Mouse (Mus musculus): Measurements from ENCODE around the gene Elob. TPM values are rescaled to one million over a fixed set of nuclear protein-coding genes. Genes with fewer than 3 reads are reported as not detected.

Gene Elob
- 1,587 and 1,813 TPM in 2 replicates for polyA plus RNA-seq (2012; rRNA removed)

GRCm38 (mm10) chr17:23829064-23829619, at the start of gene Elob:
Elob (minus strand) TSS chr17:23829136.
- Histone ChIP-seq H3K36me3 (ENCODE audit: control insufficient read depth, insufficient read depth, low read length) (no peaks in the 10 kb centered on the region; the same call in 1 of the 2 replicates), H3K4me1 (ENCODE audit: control insufficient read depth, insufficient read depth, low read length) (peaks cover 5% of the 10 kb centered on the region; the same call in 1 of the 2 replicates), H3K27ac (ENCODE audit: control insufficient read depth, insufficient read depth, low read depth, low read length) (peak within 1 kb of the TSS; percentile 98), H3K4me3 (ENCODE audit: control insufficient read depth, low read depth, low read length) (peak within 1 kb of the TSS; percentile 98), H3K27me3 (ENCODE audit: control insufficient read depth, insufficient read depth, low read length) (no peaks in the 10 kb centered on the region)
- TF ChIP-seq CTCF (IDR thresholded peaks at IDR 0.05; ENCODE audit: control insufficient read depth, insufficient read depth, insufficient replicate concordance, low read depth, low read length): peak; percentile 48; the same call in 1 of the 2 replicates
- TF ChIP-seq POLR2A (IDR thresholded peaks at IDR 0.05; ENCODE audit: control insufficient read depth, low read depth, low read length): no peak

GRCm38 (mm10) chr17:23877166-23877565, 48.2 kb upstream of the Elob start:
- Histone ChIP-seq H3K36me3 (ENCODE audit: control insufficient read depth, insufficient read depth, low read length) (no peaks in the 10 kb centered on the region), H3K27ac (ENCODE audit: control insufficient read depth, insufficient read depth, low read depth, low read length) (peak overlapping the region; percentile 52), H3K4me1 (ENCODE audit: control insufficient read depth, insufficient read depth, low read length) (no peaks in the 10 kb centered on the region), H3K4me3 (ENCODE audit: control insufficient read depth, low read depth, low read length) (no peak overlapping the region), H3K27me3 (ENCODE audit: control insufficient read depth, insufficient read depth, low read length) (no peaks in the 10 kb centered on the region)
- TF ChIP-seq CTCF (IDR thresholded peaks at IDR 0.05; ENCODE audit: control insufficient read depth, insufficient read depth, insufficient replicate concordance, low read depth, low read length): no peak
- no peak for TF ChIP-seq POLR2A (IDR thresholded peaks at IDR 0.05; ENCODE audit: control insufficient read depth, low read depth, low read length)

GRCm38 (mm10) chr17:23876741-23877140, 47.8 kb upstream of the Elob start:
- H3K27me3 ChIP-seq (ENCODE audit: control insufficient read depth, insufficient read depth, low read length): no peaks in the 10 kb centered on the region
- H3K36me3 ChIP-seq (ENCODE audit: control insufficient read depth, insufficient read depth, low read length): no peaks in the 10 kb centered on the region
- peak overlapping the region; percentile 25; the same call in 1 of the 2 replicates for H3K27ac ChIP-seq (ENCODE audit: control insufficient read depth, insufficient read depth, low read depth, low read length)
- H3K4me3 ChIP-seq (ENCODE audit: control insufficient read depth, low read depth, low read length): no peak overlapping the region
- TF ChIP-seq CTCF (IDR thresholded peaks at IDR 0.05; ENCODE audit: control insufficient read depth, insufficient read depth, insufficient replicate concordance, low read depth, low read length) (no peak), POLR2A (IDR thresholded peaks at IDR 0.05; ENCODE audit: control insufficient read depth, low read depth, low read length) (no peak)
- no peaks in the 10 kb centered on the region for H3K4me1 ChIP-seq (ENCODE audit: control insufficient read depth, insufficient read depth, low read length)

- H3K36me3 ChIP-seq (ENCODE audit: control insufficient read depth, insufficient read depth, low read length): no peaks in the 10 kb centered on the region
- peak; percentile 65; the same call in 1 of the 2 replicates for TF ChIP-seq CTCF (IDR thresholded peaks at IDR 0.05; ENCODE audit: control insufficient read depth, insufficient read depth, insufficient replicate concordance, low read depth, low read length)
- no peak for TF ChIP-seq POLR2A (IDR thresholded peaks at IDR 0.05; ENCODE audit: control insufficient read depth, low read depth, low read length)
- H3K4me3 ChIP-seq (ENCODE audit: control insufficient read depth, low read depth, low read length): no peak overlapping the region
Measured at GRCm38 (mm10) chr17:23873884-23874856, 45.2 kb upstream of the Elob start.

GRCm38 (mm10) chr17:23868513-23868912, 39.6 kb upstream of the Elob start:
- TF ChIP-seq POLR2A (IDR thresholded peaks at IDR 0.05; ENCODE audit: control insufficient read depth, low read depth, low read length): no peak
- TF ChIP-seq CTCF (IDR thresholded peaks at IDR 0.05; ENCODE audit: control insufficient read depth, insufficient read depth, insufficient replicate concordance, low read depth, low read length): no peak
- H3K36me3 ChIP-seq (ENCODE audit: control insufficient read depth, insufficient read depth, low read length): no peaks in the 10 kb centered on the region
- peaks cover 12% of the 10 kb centered on the region for H3K4me1 ChIP-seq (ENCODE audit: control insufficient read depth, insufficient read depth, low read length)
- peak overlapping the region; percentile 89 for H3K4me3 ChIP-seq (ENCODE audit: control insufficient read depth, low read depth, low read length)
- H3K27me3 ChIP-seq (ENCODE audit: control insufficient read depth, insufficient read depth, low read length): no peaks in the 10 kb centered on the region
- no peak overlapping the region for H3K27ac ChIP-seq (ENCODE audit: control insufficient read depth, insufficient read depth, low read depth, low read length)

More at GRCm38 (mm10) chr17:23873884-23874856, 45.2 kb upstream of the Elob start:
- Histone ChIP-seq H3K27me3 (ENCODE audit: control insufficient read depth, insufficient read depth, low read length) (no peaks in the 10 kb centered on the region), H3K27ac (ENCODE audit: control insufficient read depth, insufficient read depth, low read depth, low read length) (no peak overlapping the region), H3K4me1 (ENCODE audit: control insufficient read depth, insufficient read depth, low read length) (no peaks in the 10 kb centered on the region)

GRCm38 (mm10) chr17:23867756-23868155, 38.8 kb upstream of the Elob start, which contains the start of gene Prss21:
Prss21 (plus strand) TSS chr17:23868056.
- Histone ChIP-seq H3K36me3 (ENCODE audit: control insufficient read depth, insufficient read depth, low read length) (no peaks in the 10 kb centered on the region), H3K27me3 (ENCODE audit: control insufficient read depth, insufficient read depth, low read length) (no peaks in the 10 kb centered on the region), H3K4me1 (ENCODE audit: control insufficient read depth, insufficient read depth, low read length) (peaks cover 12% of the 10 kb centered on the region), H3K4me3 (ENCODE audit: control insufficient read depth, low read depth, low read length) (peak within 1 kb of the TSS; percentile 89), H3K27ac (ENCODE audit: control insufficient read depth, insufficient read depth, low read depth, low read length) (peak within 1 kb of the TSS; percentile 47)
- TF ChIP-seq POLR2A (IDR thresholded peaks at IDR 0.05; ENCODE audit: control insufficient read depth, low read depth, low read length): peak; percentile 62; the same call in 1 of the 2 replicates
- no peak for TF ChIP-seq CTCF (IDR thresholded peaks at IDR 0.05; ENCODE audit: control insufficient read depth, insufficient read depth, insufficient replicate concordance, low read depth, low read length)

GRCm38 (mm10) chr17:23862926-23863325, 34.0 kb upstream of the Elob start:
- TF ChIP-seq POLR2A (IDR thresholded peaks at IDR 0.05; ENCODE audit: control insufficient read depth, low read depth, low read length) (no peak), CTCF (IDR thresholded peaks at IDR 0.05; ENCODE audit: control insufficient read depth, insufficient read depth, insufficient replicate concordance, low read depth, low read length) (no peak)
- Histone ChIP-seq H3K27me3 (ENCODE audit: control insufficient read depth, insufficient read depth, low read length) (no peaks in the 10 kb centered on the region), H3K4me1 (ENCODE audit: control insufficient read depth, insufficient read depth, low read length) (peaks cover 5% of the 10 kb centered on the region), H3K4me3 (ENCODE audit: control insufficient read depth, low read depth, low read length) (no peak overlapping the region), H3K36me3 (ENCODE audit: control insufficient read depth, insufficient read depth, low read length) (no peaks in the 10 kb centered on the region), H3K27ac (ENCODE audit: control insufficient read depth, insufficient read depth, low read depth, low read length) (no peak overlapping the region)
